Mouse (Mus musculus): ENCODE results near the gene Epx.

Gene Epx

GRCm38 (mm10) chr11:87828239-87828900, 47.0 kb downstream of the Epx start, which contains the start of gene Lpo:
Gene Lpo (minus strand): TSS chr11:87828289.
- no peak for DNase-seq

- DNase-seq: no peak
These were observed 53.8 kb downstream of the Epx start for GRCm38 (mm10) chr11:87821502-87821901.

GRCm38 (mm10) chr11:87817443-87817773, 57.9 kb downstream of the Epx start:
- DNase-seq: no peak

GRCm38 (mm10) chr11:87816707-87817442, 58.5 kb downstream of the Epx start:
- peak; percentile 63 to 68 for DNase-seq

GRCm38 (mm10) chr11:87814831-87815230, 60.5 kb downstream of the Epx start:
- DNase-seq: no peak
